Mouse (Mus musculus) NIH3T3 (cell line): ENCODE results near the gene Chchd10.

Source experiments
- DNase-seq: peaks from one replicate; pipeline ENCODE4 v3.0.0-alpha.2; 2012; ENCODE audit warnings: low read depth

Gene Chchd10

GRCm38 (mm10) chr10:75949053-75950045 lies 16.4 kb downstream of the Chchd10 start:
- no peak for DNase-seq

GRCm38 (mm10) chr10:75950791-75951210 lies 17.9 kb downstream of the Chchd10 start:
- DNase-seq: no peak

GRCm38 (mm10) chr10:75951424-75952050 lies 18.6 kb downstream of the Chchd10 start:
- DNase-seq: peak; percentile 82

- no peak for DNase-seq
Measured at GRCm38 (mm10) chr10:75954381-75954811, 21.5 kb downstream of the Chchd10 start, which contains the start of gene Gm5134. Gene Gm5134 (plus strand): TSS chr10:75954514.

GRCm38 (mm10) chr10:75973846-75974245 lies 40.9 kb downstream of the Chchd10 start:
- no peak for DNase-seq

- DNase-seq: peak; percentile 59
Measured at GRCm38 (mm10) chr10:75975216-75975615, 42.3 kb downstream of the Chchd10 start.

- DNase-seq: no peak
Measured at GRCm38 (mm10) chr10:75978119-75978834, 45.3 kb downstream of the Chchd10 start.

- DNase-seq: no peak
Measured at GRCm38 (mm10) chr10:75978835-75979157, 45.9 kb downstream of the Chchd10 start.

GRCm38 (mm10) chr10:75979432-75979831 lies 46.5 kb downstream of the Chchd10 start:
- DNase-seq: no peak
